Mouse (Mus musculus): ENCODE measurements around the gene Stk38l.
"Not testable (repeated sequence)": the region's sequence is repeated elsewhere in the genome, so short reads cannot be mapped to it uniquely, and the experiment has no call there.

- TF ChIP-seq CTCF (IDR thresholded peaks at IDR 0.05); EP300 (IDR thresholded peaks at IDR 0.05; ENCODE audit: insufficient read depth, low read depth, low read length): not testable (repeated sequence)
Observed at GRCm38 (mm10) chr6:146775864-146776263, 51.1 kb downstream of the Stk38l start.

Data from heart, adult 2 months (tissue).